Mouse (Mus musculus) left cerebral cortex, postnatal 36 days (tissue): ENCODE data around the gene Osbpl3. TPM values are rescaled to one million over a fixed set of nuclear protein-coding genes. Genes with fewer than 3 reads are reported as not detected.

Experiments
- DNase-seq, 2 experiments: peaks; one replicate each; pipeline ENCODE4 v3.0.0; 2021 to 2022; ENCODE audit warnings: low spot score in 2 of 2, mixed read lengths in 1 of 2
- intact Hi-C: fragments of 180-260 bp; cut with DNase I; formaldehyde crosslinking; loops from one replicate; pipeline ENCODE4 v1.15.1; 2025
- total RNA-seq, 2 experiments: library from RNA; stranded (reverse); gene quantifications; 2 replicates each; pipeline ENCODE4 v1.2.3; 2021

Osbpl3 gene
- total RNA-seq, 2 experiments from 2014 or later = 34.2 to 41.6 TPM

DNA sequence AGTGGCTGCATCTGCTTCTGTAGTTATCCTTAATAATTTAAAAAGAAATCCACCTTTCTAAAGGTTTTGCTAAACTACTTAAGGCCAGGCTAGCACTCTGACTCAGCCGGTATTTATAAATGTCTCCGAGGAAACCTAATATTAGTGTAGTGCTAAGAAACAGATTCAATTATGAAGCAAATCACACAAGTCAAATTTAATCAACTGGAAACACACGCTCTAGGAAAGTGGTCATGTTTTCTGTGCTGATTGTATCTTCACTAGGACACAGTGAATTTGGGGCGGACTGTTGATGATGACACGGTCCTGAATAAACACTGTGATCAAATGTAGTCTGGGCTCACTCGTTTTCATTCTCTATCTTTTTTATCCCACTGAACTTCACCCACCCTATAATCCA lies 40.6 kb downstream of the Osbpl3 start:
- intact Hi-C loops = no loop called here
- DNase-seq = no peak

- intact Hi-C loops = loop anchor here (5.0 kb wide), 2 partner anchors 38 to 113 kb away; no protein-coding TSS in a partner anchor
- peak; percentile 36 to 45 for DNase-seq
These were observed 41.5 kb downstream of the Osbpl3 start for GRCm38 (mm10) chr6:50414547-50414946.

DNA sequence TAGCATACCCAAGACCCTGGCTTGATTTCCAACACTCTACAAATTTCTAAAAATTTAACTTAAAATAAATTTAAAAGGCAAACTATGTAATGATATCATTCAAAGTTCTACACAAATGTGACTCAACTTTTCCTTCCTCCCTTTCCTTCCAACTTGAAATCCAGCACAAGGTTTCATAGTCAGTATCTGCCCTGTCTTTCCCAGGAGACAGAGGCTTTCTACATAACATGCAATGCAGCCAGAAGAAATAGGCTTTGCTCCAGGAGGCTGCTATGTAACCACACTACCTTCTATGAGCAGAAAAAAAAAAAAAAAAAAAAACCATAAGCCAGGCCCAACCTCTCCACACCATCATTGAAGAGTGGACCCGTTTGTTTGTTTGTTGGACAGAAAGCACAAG lies 42.6 kb downstream of the Osbpl3 start:
- no peak for DNase-seq
- intact Hi-C loops = loop anchor here (5.0 kb wide), 2 partner anchors 39 to 114 kb away; no protein-coding TSS in a partner anchor

DNA sequence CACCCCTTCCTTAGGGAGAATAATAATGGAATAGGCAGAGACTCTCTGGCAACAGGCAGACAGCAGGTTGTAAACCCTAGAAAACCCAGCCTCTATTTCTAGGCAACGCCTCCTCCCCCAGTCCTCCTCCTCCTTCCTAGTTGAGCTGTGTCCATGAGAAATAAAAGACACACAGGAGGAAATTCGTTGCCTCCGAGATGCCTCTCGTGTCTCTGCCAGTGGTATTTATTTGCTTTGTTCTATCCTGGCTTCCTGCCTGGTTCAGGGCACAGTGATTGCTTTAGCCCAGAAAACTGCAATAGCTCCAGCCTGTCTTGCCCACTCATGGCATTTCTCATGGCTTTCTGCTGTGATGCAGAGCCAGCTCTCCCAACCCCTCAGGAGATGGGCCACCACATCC lies 43.8 kb downstream of the Osbpl3 start:
- intact Hi-C loops = loop anchor here (5.0 kb wide), 2 partner anchors 40 to 115 kb away; no protein-coding TSS in a partner anchor

DNA sequence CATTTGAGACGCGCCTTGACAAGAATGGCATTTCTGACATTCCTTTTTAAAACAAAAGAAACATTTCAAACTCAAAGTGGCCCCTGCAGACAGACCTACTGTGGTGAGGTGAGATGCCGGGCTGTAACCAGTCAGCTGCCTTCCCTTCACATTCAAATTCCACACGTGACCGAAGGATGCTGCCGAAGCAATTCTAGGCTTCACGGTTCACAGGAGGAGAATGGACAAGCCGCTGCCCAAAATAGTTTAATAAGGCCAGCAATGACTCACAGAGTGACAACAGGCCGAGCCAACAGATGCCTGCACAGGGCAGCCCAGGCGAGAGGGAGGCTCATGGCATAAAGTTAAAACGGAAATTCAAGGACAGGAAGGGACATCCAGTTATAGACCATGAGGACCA lies 51.3 kb downstream of the Osbpl3 start:
- intact Hi-C loops = loop anchor here (5.0 kb wide), 1 partner anchor 87 kb away; no protein-coding TSS in a partner anchor
- DNase-seq = no peak

More for the DNA sequence above, 43.8 kb downstream of the Osbpl3 start:
- DNase-seq = peak; percentile 50 to 73

DNA sequence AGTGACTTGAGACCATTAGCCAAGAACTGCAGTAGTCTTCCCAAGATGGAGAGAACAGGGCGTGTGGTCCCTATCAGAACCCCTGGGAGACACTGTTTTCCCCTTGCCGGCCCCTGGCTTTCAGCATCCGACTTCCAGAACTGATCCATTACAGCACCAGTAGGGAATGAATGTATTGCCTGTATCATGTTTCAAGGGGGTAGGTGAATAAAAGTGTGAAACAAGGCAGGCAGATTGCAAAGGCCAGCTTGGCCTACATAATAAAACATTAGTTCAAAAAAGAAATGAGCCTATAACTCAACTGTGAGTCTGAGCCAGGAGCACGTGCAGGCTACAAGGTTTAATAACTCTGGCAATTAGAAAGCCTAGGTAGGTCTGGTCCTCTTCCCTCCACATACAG lies 52.5 kb downstream of the Osbpl3 start:
- intact Hi-C loops = loop anchor here (5.0 kb wide), 1 partner anchor 86 kb away; no protein-coding TSS in a partner anchor
- DNase-seq = no peak

DNA sequence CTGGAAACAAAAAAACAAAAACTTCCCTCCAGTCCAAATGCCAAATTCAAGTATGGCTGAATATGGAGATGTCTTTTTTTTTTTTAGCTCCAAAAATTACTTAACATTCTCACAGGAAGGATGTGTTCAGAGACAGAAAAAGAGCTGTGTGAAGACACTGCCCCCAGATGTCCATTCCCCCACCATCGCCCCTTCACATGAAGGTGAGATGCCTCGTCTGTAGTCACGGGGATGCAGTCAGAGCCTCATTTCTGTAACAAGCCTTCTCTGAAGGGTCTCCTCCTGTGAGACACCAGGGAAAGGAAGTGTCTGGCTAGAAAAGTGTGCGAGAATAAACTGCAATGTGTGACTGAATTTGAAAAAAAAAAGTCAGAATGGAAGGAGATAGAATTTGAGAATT lies 53.1 kb downstream of the Osbpl3 start:
- DNase-seq = peak; percentile 52 to 63
- intact Hi-C loops = loop anchor here (5.0 kb wide), 1 partner anchor 86 kb away; no protein-coding TSS in a partner anchor

- peak in 1 of 2 experiments; percentile 36 for DNase-seq
These were observed 55.8 kb downstream of the Osbpl3 start for GRCm38 (mm10) chr6:50400234-50400633.

DNA sequence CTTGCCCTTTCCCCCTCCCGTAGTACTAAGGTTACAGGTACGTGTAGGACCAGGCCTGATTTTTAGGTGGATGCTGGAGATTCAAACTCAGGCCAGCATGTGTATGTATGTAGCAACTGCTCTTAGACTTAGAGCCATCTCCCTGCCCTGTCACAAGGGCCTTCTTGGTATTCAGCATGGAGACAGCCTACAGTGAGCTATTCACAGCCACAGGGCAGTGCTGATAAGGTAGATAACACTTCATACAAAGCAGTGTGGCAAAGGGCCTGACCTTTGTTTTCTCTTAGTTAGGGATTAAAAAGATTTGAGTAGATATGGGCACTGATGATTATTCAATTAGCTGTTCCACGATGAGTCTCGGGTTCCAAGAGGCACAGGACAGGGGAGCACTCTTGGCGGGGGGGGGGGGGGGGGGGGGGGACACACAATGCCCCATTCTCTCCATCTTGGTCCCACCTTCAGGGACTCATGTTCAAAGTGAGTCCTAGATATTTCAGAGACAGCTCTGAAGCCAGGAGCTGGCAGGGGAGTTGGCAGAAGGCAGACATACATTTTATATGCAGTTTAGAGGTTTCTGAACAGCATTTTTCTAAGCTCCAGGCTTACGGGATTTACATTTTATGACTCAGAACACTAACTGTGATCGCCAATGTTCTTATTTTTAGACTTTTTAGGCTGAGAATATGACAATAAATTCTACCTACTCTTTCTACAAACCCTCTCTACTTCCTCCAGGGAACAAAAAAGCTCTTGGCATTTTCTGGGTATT lies 56.4 kb downstream of the Osbpl3 start:
- intact Hi-C loops = loop anchor here (5.0 kb wide), 1 partner anchor 82 kb away; no protein-coding TSS in a partner anchor

More at GRCm38 (mm10) chr6:50400234-50400633, 55.8 kb downstream of the Osbpl3 start:
- intact Hi-C loops = loop anchor here (5.0 kb wide), 1 partner anchor 83 kb away; no protein-coding TSS in a partner anchor

GRCm38 (mm10) chr6:50398324-50398723 lies 57.7 kb downstream of the Osbpl3 start:
- DNase-seq = no peak
- intact Hi-C loops = no loop called here

More for the DNA sequence above, 56.4 kb downstream of the Osbpl3 start:
- DNase-seq = no peak

- no peak for DNase-seq
- intact Hi-C loops = no loop called here
These were observed 58.9 kb downstream of the Osbpl3 start for GRCm38 (mm10) chr6:50397116-50397515.

GRCm38 (mm10) chr6:50395641-50396312 lies 60.2 kb downstream of the Osbpl3 start:
- DNase-seq = no peak
- intact Hi-C loops = no loop called here

- DNase-seq = no peak
- intact Hi-C loops = no loop called here
These were observed 61.6 kb downstream of the Osbpl3 start for GRCm38 (mm10) chr6:50394432-50394831.

- no peak for DNase-seq
- intact Hi-C loops = no loop called here
These were observed 62.0 kb downstream of the Osbpl3 start for GRCm38 (mm10) chr6:50393960-50394359.

- DNase-seq = no peak
- intact Hi-C loops = no loop called here
These were observed 64.0 kb downstream of the Osbpl3 start for GRCm38 (mm10) chr6:50391951-50392350.

DNA sequence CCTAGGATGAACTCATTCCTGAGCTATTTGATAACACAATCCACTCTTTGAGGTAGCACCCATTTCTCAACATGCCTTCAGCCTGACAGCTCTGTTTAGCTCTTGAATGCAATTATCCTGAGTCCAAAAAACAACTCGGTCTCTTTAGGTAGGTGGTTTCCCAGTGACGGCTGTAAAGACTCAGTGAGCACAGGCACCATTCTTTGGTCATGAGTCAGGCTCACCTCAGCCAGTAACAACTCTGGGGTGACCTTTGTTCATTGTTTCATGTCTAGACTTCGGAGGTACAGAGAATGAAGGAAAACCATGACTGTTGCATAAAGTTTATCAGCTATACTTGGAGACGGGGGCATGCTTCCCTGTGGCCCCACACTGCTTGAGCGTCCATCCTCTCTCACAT lies 65.7 kb downstream of the Osbpl3 start:
- no peak for DNase-seq
- intact Hi-C loops = no loop called here

DNA sequence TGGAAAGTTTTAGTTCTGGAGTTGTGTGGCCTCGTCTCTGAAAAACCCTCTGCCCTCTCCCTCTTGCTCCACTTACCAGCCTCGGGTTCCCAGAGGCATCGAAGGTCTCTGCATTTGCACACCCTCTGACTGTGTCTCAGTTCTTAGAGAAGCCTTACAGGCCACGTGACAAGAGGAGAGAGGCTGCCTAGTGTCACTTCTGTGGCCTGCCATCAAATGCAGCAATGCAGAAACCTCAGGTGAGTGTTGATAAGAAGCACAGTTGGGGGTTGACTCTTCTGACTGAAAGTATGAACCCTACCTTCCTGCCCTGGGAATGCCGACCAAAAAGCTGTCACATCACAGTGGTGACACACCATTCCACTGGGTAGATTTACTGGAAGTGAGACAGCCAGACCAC lies 68.4 kb downstream of the Osbpl3 start:
- intact Hi-C loops = no loop called here
- DNase-seq = no peak

- DNase-seq = no peak
- intact Hi-C loops = no loop called here
These were observed 69.5 kb downstream of the Osbpl3 start for GRCm38 (mm10) chr6:50386497-50386896.

GRCm38 (mm10) chr6:50385451-50386013 lies 70.5 kb downstream of the Osbpl3 start:
- intact Hi-C loops = no loop called here
- DNase-seq = no peak

DNA sequence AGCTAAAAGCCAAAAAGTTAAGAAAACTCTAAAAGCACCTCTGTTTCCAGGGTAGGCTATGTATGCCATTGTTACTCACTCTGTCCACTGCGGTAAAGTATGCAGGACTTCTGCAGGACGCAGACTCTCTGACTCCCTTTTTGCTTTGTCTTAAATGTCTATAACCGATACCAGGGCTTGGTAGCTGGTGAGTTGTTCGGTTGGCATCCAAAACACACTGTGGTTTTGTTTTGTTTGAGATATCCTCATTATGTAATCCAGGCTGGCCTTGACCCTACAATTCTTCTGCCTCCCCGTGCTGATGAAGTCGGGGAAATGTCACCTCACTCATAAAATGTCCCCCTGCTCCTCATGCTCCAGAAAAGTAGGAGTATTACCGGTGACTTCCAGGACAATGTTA lies 73.3 kb downstream of the Osbpl3 start:
- DNase-seq = no peak
- intact Hi-C loops = no loop called here
